Mouse (Mus musculus) liver, adult 2 months (tissue): Measurements from ENCODE around the gene Shtn1. TPM values are rescaled to one million over a fixed set of nuclear protein-coding genes. Genes with fewer than 3 reads are reported as not detected.

Source experiments
- DNase-seq: peaks from one replicate; pipeline ENCODE4 v3.0.0-alpha.2; 2011; ENCODE audit warnings: low read depth, low spot score; ENCODE audit errors: extremely low read depth
- H3K27ac ChIP-seq: fragments of 200-500 bp; replicated peaks from 2 replicates; pipeline ENCODE4 v1.5.1; 2012; ENCODE audit warnings: low read depth, mild to moderate bottlenecking, control low read depth, inconsistent platforms, low read length; ENCODE audit not compliant: insufficient read depth
- H3K27me3 ChIP-seq: fragments of 200-500 bp; 2 replicates; pipeline ENCODE4 v1.6.1; 2012; ENCODE audit warnings: mild to moderate bottlenecking, moderate library complexity, low read length, inconsistent platforms; ENCODE audit not compliant: control insufficient read depth, insufficient read depth
- H3K36me3 ChIP-seq: fragments of 200-500 bp; 2 replicates; pipeline ENCODE4 v1.6.1; 2012; ENCODE audit warnings: low read length, inconsistent platforms; ENCODE audit not compliant: control insufficient read depth, insufficient read depth
- H3K4me1 ChIP-seq: fragments of 200-500 bp; 2 replicates; pipeline ENCODE4 v1.6.1; 2011; ENCODE audit warnings: low read length; ENCODE audit not compliant: control insufficient read depth, insufficient read depth
- H3K4me3 ChIP-seq: fragments of 200-500 bp; 2 replicates; pipeline ENCODE4 v1.5.1; 2011; ENCODE audit warnings: low read depth, mild to moderate bottlenecking, control low read depth, low read length, moderate library complexity; ENCODE audit not compliant: insufficient read depth
- H3K79me2 ChIP-seq: fragments of 200-500 bp; 2 replicates; pipeline ENCODE4 v1.6.1; 2012; ENCODE audit warnings: inconsistent platforms, mild to moderate bottlenecking, low read length, moderate library complexity; ENCODE audit not compliant: control insufficient read depth, insufficient read depth
- H3K9ac ChIP-seq: fragments of 200-500 bp; 2 replicates; pipeline ENCODE4 v1.6.1; 2012; ENCODE audit warnings: low read depth, mild to moderate bottlenecking, control low read depth, inconsistent platforms, low read length
- CTCF ChIP-seq: fragments of 200-500 bp; IDR thresholded peaks from 2 replicates; pipeline ENCODE4 v1.5.1; 2011; ENCODE audit warnings: low read depth, low read length, control low read depth
- POLR2A ChIP-seq: fragments of 200-500 bp; IDR thresholded peaks from 2 replicates; pipeline ENCODE4 v1.6.1; 2011; ENCODE audit warnings: low read length, control low read depth; ENCODE audit not compliant: insufficient read depth; ENCODE audit errors: extremely low read depth
- WGBS: fragments of 180-500 bp; shearing (Covaris S2); methylation state at CpG from one replicate; pipeline ENCODE4 v1.1.7; 2018; 5-methylcytosine and 5-hydroxymethylcytosine counted together
- polyA plus RNA-seq: library from polyadenylated mRNA; depleted of rRNA; stranded (reverse); fragments of >200 nt; gene quantifications from 2 replicates; pipeline ENCODE4 v1.2.3, GENCODE M21; 2012
- total RNA-seq: library from RNA; depleted of rRNA; stranded (reverse); fragments of >200 nt; gene quantifications from 2 replicates; pipeline ENCODE4 v1.2.3, GENCODE M21; 2014

The Shtn1 gene
- total and polyA plus RNA-seq, 2 experiments = 4.9 to 10.4 TPM

- no peaks in the 10 kb centered on the region for H3K4me1 ChIP-seq
- WGBS = 38% methylated on average over 4 of the region's 4 CpGs
- TF ChIP-seq POLR2A (no peak), CTCF (peak; percentile 54)
- H3K27ac ChIP-seq = no peak overlapping the region
- H3K36me3 ChIP-seq = no peaks in the 10 kb centered on the region
- H3K27me3 ChIP-seq = no peaks in the 10 kb centered on the region
- H3K4me3 ChIP-seq = no peak overlapping the region
- no peak for DNase-seq
- H3K79me2 ChIP-seq = no peaks in the 10 kb centered on the region
- H3K9ac ChIP-seq = no peak overlapping the region
Measured at GRCm38 (mm10) chr19:59084296-59084695, 8.4 kb upstream of the Shtn1 start.

- Histone ChIP-seq H3K79me2 (peaks cover 17% of the 10 kb centered on the region; the same call in 1 of the 2 replicates), H3K27ac (no peak overlapping the region), H3K27me3 (no peaks in the 10 kb centered on the region), H3K4me3 (peak overlapping the region; percentile 96; the same call in 1 of the 2 replicates), H3K36me3 (no peaks in the 10 kb centered on the region), H3K9ac (no peak overlapping the region), H3K4me1 (peaks cover 17% of the 10 kb centered on the region)
- TF ChIP-seq CTCF (no peak), POLR2A (no peak)
- peak; percentile 24 for DNase-seq
- WGBS = 24% methylated on average over 5 of the region's 5 CpGs
Measured at GRCm38 (mm10) chr19:59076131-59076530, 231 bp upstream of the Shtn1 start.

- Histone ChIP-seq H3K4me3 (peak overlapping the region; percentile 96), H3K27ac (peak overlapping the region; percentile 70), H3K27me3 (no peaks in the 10 kb centered on the region), H3K9ac (peak overlapping the region; percentile 91), H3K79me2 (peaks cover 23% of the 10 kb centered on the region; the same call in 1 of the 2 replicates), H3K4me1 (peaks cover 25% of the 10 kb centered on the region), H3K36me3 (no peaks in the 10 kb centered on the region)
- DNase-seq = peak; percentile 47
- no peak for TF ChIP-seq POLR2A
- no peak for TF ChIP-seq CTCF
- 3% methylated on average over 46 of the region's 46 CpGs for WGBS
Measured at GRCm38 (mm10) chr19:59074841-59075471, 944 bp downstream of the Shtn1 start.

- DNase-seq = no peak
- H3K9ac ChIP-seq = no peak overlapping the region
- H3K79me2 ChIP-seq = peaks cover 23% of the 10 kb centered on the region; the same call in 1 of the 2 replicates
- H3K4me3 ChIP-seq = no peak overlapping the region
- 55% methylated on average over 3 of the region's 3 CpGs for WGBS
- H3K4me1 ChIP-seq = peaks cover 25% of the 10 kb centered on the region
- no peaks in the 10 kb centered on the region for H3K36me3 ChIP-seq
- TF ChIP-seq POLR2A (no peak), CTCF (no peak)
- H3K27ac ChIP-seq = no peak overlapping the region
- no peaks in the 10 kb centered on the region for H3K27me3 ChIP-seq
Measured at GRCm38 (mm10) chr19:59074381-59074780, 1.5 kb downstream of the Shtn1 start.

GRCm38 (mm10) chr19:59073006-59073405 lies 2.9 kb downstream of the Shtn1 start:
- H3K27me3 ChIP-seq = no peaks in the 10 kb centered on the region
- 41% methylated on average over 6 of the region's 6 CpGs for WGBS
- TF ChIP-seq CTCF (no peak), POLR2A (no peak)

GRCm38 (mm10) chr19:59071979-59072378 lies 3.9 kb downstream of the Shtn1 start:
- no peak overlapping the region for H3K9ac ChIP-seq
- H3K79me2 ChIP-seq = peaks cover 30% of the 10 kb centered on the region; the same call in 1 of the 2 replicates
- no peak overlapping the region for H3K4me3 ChIP-seq
- no peaks in the 10 kb centered on the region for H3K27me3 ChIP-seq
- H3K27ac ChIP-seq = peak overlapping the region; percentile 69
- no peaks in the 10 kb centered on the region for H3K36me3 ChIP-seq
- TF ChIP-seq CTCF = no peak
- no peak for TF ChIP-seq POLR2A
- no peak for DNase-seq
- 79% methylated on average over 2 of the region's 2 CpGs for WGBS
- peaks cover 33% of the 10 kb centered on the region for H3K4me1 ChIP-seq

More at GRCm38 (mm10) chr19:59073006-59073405, 2.9 kb downstream of the Shtn1 start:
- H3K4me1 ChIP-seq = peaks cover 25% of the 10 kb centered on the region
- DNase-seq = peak; percentile 68
- H3K79me2 ChIP-seq = peaks cover 26% of the 10 kb centered on the region; the same call in 1 of the 2 replicates
- H3K27ac ChIP-seq = peak overlapping the region; percentile 60
- H3K9ac ChIP-seq = no peak overlapping the region
- H3K36me3 ChIP-seq = no peaks in the 10 kb centered on the region
- H3K4me3 ChIP-seq = no peak overlapping the region
